Mouse (Mus musculus) megakaryocyte-erythroid progenitor cell, adult 5-6 weeks (primary cell): Measurements from ENCODE around the gene Lrrc32. TPM values are rescaled to one million over a fixed set of nuclear protein-coding genes. Genes with fewer than 3 reads are reported as not detected.

Experiments
- ATAC-seq: replicated peaks from 2 replicates; pipeline ENCODE4 v1.8.0; 2016; ENCODE audit warnings: mild to moderate bottlenecking, inconsistent platforms; ENCODE audit not compliant: severe bottlenecking, poor library complexity, low FRiP score, low TSS enrichment
- total RNA-seq, 2 experiments: library from RNA; stranded (forward) in 1 of 2; stranded (reverse) in 1 of 2; fragments of 200-1000, 215-1000 nt in 1 of 2; fragments of >200 nt in 1 of 2; fragmentation: Nextera tagmentation in 1 of 2; gene quantifications; 2 replicates each; pipeline ENCODE4 v1.2.3; 2014 to 2017

The Lrrc32 gene
- total RNA-seq (2014; fragmentation: Nextera tagmentation) = not detected in 2 replicates
- not detected in 2 replicates for total RNA-seq (2017)

- no peak for ATAC-seq
Observed at GRCm38 (mm10) chr7:98489131-98489530, at the start of gene Lrrc32. Lrrc32 (plus strand) TSS chr7:98489283.

DNA sequence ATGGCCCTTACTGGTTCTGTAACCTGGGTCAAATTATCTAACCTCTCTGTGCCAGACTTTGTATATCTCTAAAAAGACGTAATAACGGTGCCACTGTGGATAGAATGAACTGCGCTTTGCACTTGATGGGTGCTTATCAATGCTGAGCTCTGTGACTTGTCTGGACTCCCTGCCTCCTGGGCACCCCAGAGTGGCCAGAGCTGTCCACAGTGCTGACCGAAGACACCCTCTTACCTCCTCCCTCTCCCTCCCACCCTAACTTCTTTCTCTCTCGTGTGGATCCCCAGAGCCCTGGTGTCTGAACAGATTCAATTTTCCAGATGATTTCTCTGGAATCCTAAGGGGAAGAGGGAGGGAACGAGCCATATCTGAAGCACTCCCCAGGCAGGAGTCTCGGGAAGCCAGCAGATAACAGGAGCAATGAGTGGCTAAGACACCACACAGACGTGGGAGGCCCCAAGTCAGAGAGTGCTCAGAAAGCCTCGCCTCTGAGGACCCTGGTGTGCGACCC lies 49.1 kb upstream of the Lrrc32 start, which contains the start of gene Gucy2d:
Gene Gucy2d, plus strand, starts transcription at position 461 of the 511 bp plus-strand sequence.
- no peak for ATAC-seq

DNA sequence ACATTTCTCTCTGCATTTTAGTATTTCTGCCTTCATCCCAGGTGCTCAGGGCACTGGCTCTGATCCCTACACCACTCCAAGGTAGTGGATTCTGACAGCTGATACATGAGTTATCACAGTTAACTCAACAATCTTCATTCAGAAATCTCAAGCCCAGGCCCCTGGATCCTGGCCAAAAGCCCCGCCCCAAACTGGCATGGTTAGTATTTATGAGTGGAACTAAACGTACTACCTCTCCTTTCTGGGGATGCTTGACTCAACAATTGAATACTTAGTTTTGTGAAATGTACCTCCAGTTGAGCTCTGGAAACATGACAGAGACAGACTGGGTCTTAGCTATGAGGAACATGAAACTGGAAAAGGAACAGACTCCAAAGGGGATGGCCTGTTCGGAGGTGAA lies 42.2 kb upstream of the Lrrc32 start:
- no peak for ATAC-seq

DNA sequence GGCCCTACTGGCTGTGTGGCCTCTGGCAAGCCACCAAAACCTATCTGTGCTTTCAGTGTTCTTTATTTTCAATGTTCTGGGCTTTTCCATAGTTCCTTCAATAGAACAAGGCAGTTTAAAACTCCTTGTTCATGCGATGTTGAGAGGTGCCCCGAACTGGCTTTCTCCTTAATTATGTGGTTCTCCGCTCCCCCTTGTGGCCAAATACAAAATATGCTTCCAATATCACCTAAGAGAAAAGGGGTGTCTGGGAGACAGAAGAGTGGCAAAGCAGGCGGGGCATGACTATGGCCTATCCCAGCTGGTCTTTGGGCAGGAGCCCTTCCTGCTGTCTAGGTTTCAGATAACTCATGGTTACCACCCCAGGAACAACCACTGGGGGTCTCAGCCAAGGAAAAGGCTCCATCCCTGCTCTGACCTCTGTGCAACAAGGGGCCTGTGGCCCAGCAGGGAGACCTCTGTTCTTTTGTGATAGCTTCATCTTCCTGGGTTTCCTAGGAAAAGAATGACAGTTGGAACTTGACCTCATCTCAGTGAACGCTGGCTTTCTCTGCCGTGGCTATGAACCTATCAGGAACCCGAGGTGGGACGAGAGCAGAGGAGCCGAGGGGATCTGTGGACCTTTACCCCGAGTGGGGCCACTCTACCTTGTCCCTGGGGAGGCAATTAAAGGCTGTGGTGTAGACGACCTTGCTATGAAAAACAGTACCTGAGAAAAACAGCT lies 41.3 kb upstream of the Lrrc32 start:
- ATAC-seq = peak; percentile 56; the same call in 1 of the 2 replicates

DNA sequence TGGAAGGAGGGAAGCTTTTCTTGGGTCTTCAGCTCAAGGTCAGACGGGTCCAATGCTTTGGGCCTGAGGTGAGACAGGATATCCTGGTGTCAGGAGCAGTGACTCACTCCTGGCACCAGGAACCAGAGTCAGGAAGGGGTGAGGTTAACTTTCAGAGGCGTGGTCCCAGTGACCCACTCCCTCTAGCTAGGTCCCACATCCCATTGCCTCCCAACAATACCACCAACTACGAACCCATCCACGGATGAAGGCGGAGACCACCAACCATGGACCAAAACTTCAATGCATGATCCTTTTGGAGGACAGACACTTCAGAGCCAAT lies 40.8 kb upstream of the Lrrc32 start:
- no peak for ATAC-seq

- no peak for ATAC-seq
Observed at GRCm38 (mm10) chr7:98449696-98450095, 39.4 kb upstream of the Lrrc32 start.

GRCm38 (mm10) chr7:98454397-98455120 lies 34.5 kb upstream of the Lrrc32 start:
- no peak for ATAC-seq

DNA sequence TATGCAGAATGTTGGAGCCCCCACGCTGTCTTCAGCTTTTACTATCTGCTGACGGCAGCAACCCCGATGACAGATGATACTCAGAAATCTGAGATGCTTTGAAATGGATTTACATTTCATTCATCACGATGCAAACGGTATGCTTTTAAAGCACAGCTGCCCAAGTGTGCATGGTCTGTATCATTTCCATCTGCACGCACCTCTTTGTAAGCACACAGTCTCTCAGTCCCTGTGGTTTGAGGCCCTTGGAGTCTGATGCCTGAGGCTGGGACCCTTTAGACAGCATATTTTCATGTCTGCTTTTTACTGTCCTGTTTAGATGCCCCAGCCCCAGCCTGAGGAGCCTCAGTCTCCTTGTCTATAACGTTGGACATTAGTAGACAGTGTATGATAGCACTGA lies 28.8 kb upstream of the Lrrc32 start:
- ATAC-seq = no peak

DNA sequence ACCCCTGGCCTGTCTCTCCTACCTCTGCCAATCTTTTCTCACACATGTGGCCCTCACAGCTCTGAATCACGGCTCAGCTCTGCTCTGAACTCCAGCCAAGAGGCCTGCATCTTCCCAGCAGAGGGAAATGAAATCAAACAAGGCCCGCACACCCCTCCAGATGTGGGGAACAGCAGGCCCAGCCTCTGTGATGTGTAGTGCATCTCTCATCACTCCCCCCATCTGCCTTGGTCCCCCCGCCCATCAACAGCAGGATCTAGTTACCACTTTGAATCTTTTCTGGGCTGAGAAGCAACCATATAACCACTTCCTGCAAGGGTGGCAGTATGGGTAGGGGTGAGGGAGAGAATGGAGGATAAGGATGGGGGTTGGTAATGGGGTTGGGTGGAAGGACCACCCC lies 20.0 kb upstream of the Lrrc32 start:
- no peak for ATAC-seq

- no peak for ATAC-seq
Observed at GRCm38 (mm10) chr7:98472529-98472928, 16.6 kb upstream of the Lrrc32 start.

GRCm38 (mm10) chr7:98474558-98474957 lies 14.5 kb upstream of the Lrrc32 start:
- ATAC-seq = no peak

- no peak for ATAC-seq
Observed at GRCm38 (mm10) chr7:98477153-98477552, 11.9 kb upstream of the Lrrc32 start.

- ATAC-seq = no peak
Observed at GRCm38 (mm10) chr7:98480481-98480880, 8.6 kb upstream of the Lrrc32 start.

GRCm38 (mm10) chr7:98481066-98481734 lies 7.9 kb upstream of the Lrrc32 start:
- ATAC-seq = peak; percentile 75

DNA sequence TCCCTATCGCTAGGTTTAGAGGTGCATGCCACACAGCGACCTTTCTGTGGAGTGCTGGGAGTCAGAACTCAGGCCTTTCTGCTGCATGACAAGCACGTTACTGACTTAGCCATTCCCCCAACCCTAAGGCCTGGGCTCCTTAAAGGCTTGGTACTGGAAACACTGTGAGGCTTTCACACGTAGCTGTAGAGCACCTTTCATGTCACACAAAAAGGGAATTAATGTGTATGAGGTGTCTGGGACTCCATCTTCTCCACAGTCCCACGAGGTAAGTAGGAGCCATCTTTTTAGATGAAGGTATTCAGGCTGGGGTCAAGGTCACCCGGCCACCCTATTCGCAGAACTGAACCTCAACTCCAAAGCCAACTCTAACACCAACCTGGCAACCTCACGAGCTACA lies 7.2 kb upstream of the Lrrc32 start:
- no peak for ATAC-seq

DNA sequence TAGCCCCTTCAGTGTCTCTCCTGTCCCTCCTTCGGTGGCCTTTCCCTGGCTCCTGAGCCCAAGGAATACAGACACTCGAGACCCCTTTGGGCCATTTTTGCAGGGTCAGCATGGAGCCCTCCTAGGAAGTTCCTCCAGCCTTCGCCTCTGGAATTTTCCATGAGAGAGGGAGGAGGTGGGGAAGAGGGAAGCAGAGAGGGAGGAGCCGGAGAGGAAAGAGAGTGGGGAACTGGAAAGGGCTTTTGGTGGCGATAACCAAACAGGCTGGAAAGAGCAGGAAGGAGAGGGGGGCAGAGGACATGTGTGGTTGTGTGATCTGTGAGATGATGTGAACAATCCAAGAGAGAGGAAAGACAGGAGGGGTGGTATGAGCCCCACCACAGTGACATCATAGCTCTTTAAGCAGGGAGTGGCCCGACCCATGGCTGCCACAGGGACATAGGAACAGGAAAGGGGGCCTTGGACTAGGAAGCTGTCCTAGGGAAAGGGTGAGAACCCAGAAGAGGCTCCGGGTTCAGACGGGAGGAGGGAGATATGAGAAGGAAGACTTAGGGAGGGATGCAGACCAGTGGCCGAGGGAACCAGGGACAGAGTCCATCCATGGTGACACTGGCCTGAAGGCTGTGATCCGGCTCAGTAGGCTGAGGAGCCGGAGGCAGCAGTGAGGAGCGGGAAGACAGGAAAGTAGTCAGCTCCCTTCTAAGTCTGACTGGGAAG lies 6.4 kb upstream of the Lrrc32 start:
- ATAC-seq = no peak

DNA sequence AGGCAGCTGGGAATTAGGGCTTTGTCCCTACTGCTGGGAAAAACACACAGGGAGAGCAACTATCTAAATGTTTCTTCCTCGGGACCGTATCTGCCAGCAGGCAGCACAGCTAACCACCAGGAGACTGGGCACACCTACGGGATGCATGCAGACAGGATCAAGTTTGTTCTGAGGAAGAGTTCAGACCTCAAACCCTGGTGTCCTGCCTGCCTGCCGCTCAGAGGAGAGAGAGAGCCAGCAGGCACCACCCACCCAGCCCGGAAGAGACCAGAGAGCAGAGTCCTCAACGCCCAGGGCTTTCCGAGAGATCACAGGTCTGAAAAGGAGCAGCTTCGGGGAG lies 5.8 kb upstream of the Lrrc32 start:
- ATAC-seq = no peak

DNA sequence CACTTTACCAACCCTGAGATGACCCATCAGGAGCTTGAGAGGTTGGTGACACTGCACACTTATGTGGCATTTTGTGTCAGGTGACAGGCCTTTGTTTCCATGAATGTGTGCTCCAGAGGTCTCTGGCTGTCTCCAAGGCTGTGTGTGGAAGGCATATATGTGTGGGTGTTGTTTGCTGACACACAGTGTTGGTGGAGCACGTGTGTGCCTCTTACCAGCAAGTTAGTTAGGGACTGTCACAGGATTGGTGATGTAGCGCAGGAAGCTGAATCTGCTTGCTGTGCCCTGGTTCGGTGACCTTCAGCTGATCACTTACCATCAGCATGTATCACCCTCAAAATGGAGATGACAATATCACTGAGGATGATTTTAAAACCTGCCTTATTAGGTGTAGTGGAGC lies 4.2 kb upstream of the Lrrc32 start:
- no peak for ATAC-seq

DNA sequence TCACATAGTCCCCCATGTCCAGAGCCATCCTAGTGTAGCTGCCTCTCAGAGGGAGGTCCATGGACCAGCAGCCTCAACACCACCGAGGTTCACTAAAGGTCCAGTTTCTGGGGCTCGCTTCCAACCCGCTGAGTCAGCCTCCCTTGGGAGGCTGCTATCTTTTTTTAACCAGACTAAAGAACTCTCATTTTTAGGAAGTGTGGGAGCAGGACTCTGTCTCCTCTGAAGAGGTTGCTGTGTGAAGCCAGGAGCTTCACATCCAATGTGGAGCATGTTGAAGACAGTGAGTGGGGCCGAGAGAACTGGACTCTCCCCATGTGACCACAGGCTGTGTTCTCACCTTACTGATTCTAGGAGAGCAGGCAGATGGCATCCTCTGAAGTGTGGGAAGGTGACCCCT lies 3.6 kb upstream of the Lrrc32 start:
- ATAC-seq = no peak

DNA sequence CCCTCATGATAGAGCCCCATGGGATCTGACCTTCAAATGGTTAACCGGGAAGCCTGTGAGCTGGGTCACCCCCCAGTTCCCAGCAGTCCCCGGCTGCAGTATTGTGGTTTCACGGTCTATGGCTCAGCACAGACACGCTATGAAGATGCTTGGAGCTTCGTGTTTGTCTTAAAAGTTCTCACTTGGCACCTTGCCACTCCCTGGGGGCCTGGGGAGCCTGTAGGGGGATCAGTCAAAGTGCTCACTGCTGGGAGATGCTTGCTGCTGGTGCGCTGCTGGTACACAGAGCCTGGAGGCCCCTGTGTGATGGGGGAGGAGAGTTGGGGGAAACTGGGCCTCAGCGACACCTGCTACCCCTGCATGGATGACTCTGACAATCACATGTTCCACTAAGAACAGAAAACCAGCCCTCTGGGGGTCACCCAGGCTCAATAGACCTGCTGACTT lies 2.6 kb upstream of the Lrrc32 start:
- no peak for ATAC-seq
